ENCODE assay signal across 20 mouse cellular contexts in the genomic region with DNA sequence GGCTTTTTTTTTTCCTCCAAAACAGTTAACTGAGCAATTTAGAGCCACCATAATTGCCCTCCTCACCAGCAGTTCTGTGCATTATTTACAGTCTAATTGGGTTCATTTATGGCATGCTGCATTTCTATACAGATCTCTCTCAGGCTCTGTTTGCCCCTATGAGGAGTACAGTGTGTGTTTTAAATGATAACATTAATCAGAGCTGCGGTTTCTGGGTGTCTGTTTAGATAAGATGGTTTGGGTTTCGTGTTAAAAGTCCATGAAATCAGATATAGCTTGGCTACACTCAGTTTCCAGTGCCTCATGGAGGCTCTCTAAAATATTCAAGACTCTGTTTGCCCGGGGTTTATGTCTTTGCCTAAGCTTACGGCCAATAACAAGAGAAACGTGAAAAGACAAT. TPM values are rescaled to one million over a fixed set of nuclear protein-coding genes. Genes with fewer than 3 reads are reported as not detected.
DNase-seq lines count a peak whose midpoint lies in the region; ATAC-seq lines count a peak whose summit lies in the region.
"Had no signal": no experiment of that assay in that cellular context is flagged by ENCODE, and none has a peak within 500 bp of the region (broad histone marks: within the 10 kb centered on the region; RNA-seq: fewer than 3 reads in every experiment).

No protein-coding gene starts in this region.

- no peak for ATAC-seq in heart, embryonic 15.5 days (replicated peaks; ENCODE audit: insufficient number of reproducible peaks, insufficient read depth, low FRiP score, low read depth)
- ATAC-seq in liver, embryonic 11.5 days (replicated peaks; ENCODE audit: low FRiP score): peak; percentile 55; the same call in 1 of the 2 replicates
- peak; percentile 16; the same call in 1 of the 2 replicates for ATAC-seq in common myeloid progenitor, adult 5-6 weeks (replicated peaks; ENCODE audit: low read depth, poor library complexity, severe bottlenecking)
- ATAC-seq in liver, embryonic 16.5 days (ENCODE audit: low read depth): peak; percentile 37; the same call in 1 of the 2 replicates
- ATAC-seq: inflammation-experienced regulatory T-cells, adult 6 months had no signal

- H3K27ac ChIP-seq in heart, embryonic 15.5 days: 0 out of 2 replicates have a peak overlapping the region, but pooled peaks have one; percentile 11
- H3K27ac ChIP-seq in liver, embryonic 11.5 days (ENCODE audit: low read depth, low read length): no peak overlapping the region
- no peak overlapping the region for H3K27ac ChIP-seq in liver, embryonic 16.5 days (ENCODE audit: low read length)
- H3K27ac ChIP-seq: embryonic facial prominence, embryonic 12.5 days; liver, embryonic 15.5 days had no signal

- H3K9me3 ChIP-seq in heart, embryonic 15.5 days (replicated peaks): no peaks in the 10 kb centered on the region
- no peaks in the 10 kb centered on the region for H3K9me3 ChIP-seq in liver, embryonic 11.5 days (ENCODE audit: control insufficient read depth, low read length)
- no peaks in the 10 kb centered on the region for H3K9me3 ChIP-seq in liver, embryonic 16.5 days (replicated peaks; ENCODE audit: control insufficient read depth, low read length)
- H3K9me3 ChIP-seq: embryonic facial prominence, embryonic 12.5 days; liver, embryonic 15.5 days; midbrain, embryonic 10.5 days had no signal

- WGBS in heart, embryonic 15.5 days: 45% methylated on average over 5 of the region's 5 CpGs
- 28% methylated on average over 5 of the region's 5 CpGs for WGBS in liver, embryonic 11.5 days
- 25% methylated on average over 5 of the region's 5 CpGs for WGBS in liver, embryonic 16.5 days (ENCODE audit: insufficient replicate concordance)

- no peak overlapping the region for H3K4me3 ChIP-seq in heart, embryonic 15.5 days
- no peak overlapping the region for H3K4me3 ChIP-seq in liver, embryonic 11.5 days (ENCODE audit: low read depth, low read length)
- no peak overlapping the region for H3K4me3 ChIP-seq in liver, embryonic 16.5 days (ENCODE audit: low read depth, low read length)
- H3K4me3 ChIP-seq: embryonic facial prominence, embryonic 12.5 days; liver, embryonic 15.5 days; midbrain, embryonic 10.5 days had no signal

- H3K27me3 ChIP-seq in heart, embryonic 15.5 days: no peaks in the 10 kb centered on the region
- H3K27me3 ChIP-seq in liver, embryonic 11.5 days (replicated peaks; ENCODE audit: control insufficient read depth, insufficient read depth, low read length): no peaks in the 10 kb centered on the region
- H3K27me3 ChIP-seq in liver, embryonic 16.5 days (ENCODE audit: control insufficient read depth, insufficient read depth, low read depth, low read length): no peaks in the 10 kb centered on the region
- H3K27me3 ChIP-seq: embryonic facial prominence, embryonic 12.5 days; liver, embryonic 15.5 days had no signal

- H3K36me3 ChIP-seq in heart, embryonic 15.5 days: peaks cover 11% of the 10 kb centered on the region; the same call in 1 of the 2 replicates
- H3K36me3 ChIP-seq in liver, embryonic 11.5 days (ENCODE audit: control insufficient read depth, insufficient read depth, low read length): peaks cover 2% of the 10 kb centered on the region; the same call in 1 of the 2 replicates
- H3K36me3 ChIP-seq in liver, embryonic 16.5 days (ENCODE audit: control insufficient read depth, insufficient read depth): no peaks in the 10 kb centered on the region
- H3K36me3 ChIP-seq: liver, embryonic 15.5 days had no signal

- peaks cover 44% of the 10 kb centered on the region for H3K4me1 ChIP-seq in heart, embryonic 15.5 days (replicated peaks)
- H3K4me1 ChIP-seq in liver, embryonic 11.5 days (replicated peaks; ENCODE audit: control insufficient read depth, insufficient read depth, low read length): peaks cover 25% of the 10 kb centered on the region
- H3K4me1 ChIP-seq in liver, embryonic 16.5 days (ENCODE audit: control insufficient read depth, low read depth, low read length): peaks cover 24% of the 10 kb centered on the region

- H3K4me2 ChIP-seq in heart, embryonic 15.5 days: no peak overlapping the region
- no peak overlapping the region for H3K4me2 ChIP-seq in liver, embryonic 11.5 days
- H3K4me2 ChIP-seq in liver, embryonic 16.5 days (ENCODE audit: low read depth, low read length): no peak overlapping the region
- H3K4me2 ChIP-seq: embryonic facial prominence, embryonic 12.5 days; liver, embryonic 15.5 days had no signal

- H3K9ac ChIP-seq in heart, embryonic 15.5 days: no peak overlapping the region
- no peak overlapping the region for H3K9ac ChIP-seq in liver, embryonic 11.5 days (ENCODE audit: low read depth, low read length)
- H3K9ac ChIP-seq in liver, embryonic 16.5 days (ENCODE audit: low read depth, low read length): no peak overlapping the region
- H3K9ac ChIP-seq: embryonic facial prominence, embryonic 12.5 days; liver, embryonic 15.5 days had no signal

- DNase-seq in heart, postnatal 10 days: no peak
- DNase-seq in liver, embryonic 11.5 days (ENCODE audit: low spot score): no peak
- DNase-seq in liver: no peak
- DNase-seq in Muller cell, postnatal 12 days (ENCODE audit: inconsistent ontology term): no peak
- DNase-seq in right cerebral cortex, adult 18-20 months: no peak
- DNase-seq: adrenal gland, adult 8-10 months; cerebellum, adult 11-12 months; cerebellum, postnatal 36 days; gastrocnemius, postnatal 10 days; left cerebral cortex, postnatal 4 days; lung, postnatal 14 days; thymus, adult 2 months had no signal

- intact Hi-C loops in heart, postnatal 10 days (cut with DNase I): no loop called here

RNA-seq across cellular contexts. Expression of a gene that starts 42.7 kb away (rescaled TPM):
- 1.5 and 1.8 TPM in 2 replicates for polyA plus RNA-seq in heart, embryonic 15.5 days (2015; fragmentation: Nextera tagmentation; extraction: Ambion mirVana)
- 1 to 10 TPM; 3.2 to 5.1 TPM for total RNA-seq in heart, postnatal 10 days (2021)
- 1.1 and 1.6 TPM in 2 replicates for polyA plus RNA-seq in liver, embryonic 11.5 days (2014; fragmentation: Nextera tagmentation; extraction: Ambion mirVana)
- 1.3 and 4.2 TPM in 2 replicates for total RNA-seq in common myeloid progenitor, adult 5-6 weeks (2017)
- 0.44 and 0.47 TPM in 2 replicates for polyA plus RNA-seq in liver, embryonic 16.5 days (2015; fragmentation: Nextera tagmentation; extraction: Ambion mirVana)
- total RNA-seq: neutrophil, adult 5-6 weeks had no signal
- polyA plus RNA-seq: inflammation-experienced regulatory T-cells, adult 6 months had no signal
